Mouse (Mus musculus): ENCODE results near the gene Dll4.
A peak's percentile ranks its signal among the peaks of the same experiment; 100 is the strongest.

Gene Dll4

DNA sequence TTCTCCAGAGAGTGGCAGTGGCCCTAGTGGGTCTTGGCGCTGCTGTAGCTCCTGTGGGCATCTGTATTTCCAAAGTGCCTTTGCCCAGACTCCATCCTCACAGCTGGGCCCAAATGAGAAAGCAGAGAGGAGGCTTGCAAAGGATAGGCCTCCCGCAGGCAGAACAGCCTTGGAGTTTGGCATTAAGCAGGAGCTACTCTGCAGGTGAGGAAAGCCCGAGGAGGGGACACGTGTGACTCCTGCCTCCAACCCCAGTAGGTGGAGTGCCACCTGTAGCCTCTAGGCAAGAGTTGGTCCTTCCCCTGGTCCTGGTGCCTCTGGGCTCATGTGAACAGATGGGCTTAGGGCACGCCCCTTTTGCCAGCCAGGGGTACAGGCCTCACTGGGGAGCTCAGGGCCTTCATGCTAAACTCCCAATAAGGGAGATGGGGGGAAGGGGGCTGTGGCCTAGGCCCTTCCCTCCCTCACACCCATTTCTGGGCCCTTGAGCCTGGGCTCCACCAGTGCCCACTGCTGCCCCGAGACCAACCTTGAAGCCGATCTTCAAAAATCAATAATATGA, 9.5 kb downstream of the Dll4 start:
- DNase-seq (ENCODE audit: low spot score in 2 of 2), result no peak

DNA sequence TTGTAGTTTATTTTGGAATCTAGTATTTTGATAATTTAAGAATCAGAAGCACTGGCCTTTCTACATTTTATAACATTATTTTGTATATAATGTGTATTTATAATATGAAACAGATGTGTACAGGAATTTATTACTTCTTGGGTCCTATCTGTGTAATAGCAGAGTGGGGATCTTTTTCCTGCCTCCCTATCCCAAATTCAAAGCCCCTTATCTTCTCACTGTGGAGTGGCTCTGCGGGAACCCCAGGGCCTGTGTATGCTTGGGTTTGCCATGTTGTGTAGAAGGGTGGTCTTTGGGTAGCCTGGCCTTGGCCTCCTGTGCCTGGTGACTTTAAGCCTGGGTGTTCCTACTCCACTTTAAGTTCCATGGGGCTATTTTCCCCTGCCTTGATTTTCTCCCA, 10.0 kb downstream of the Dll4 start:
- DNase-seq (ENCODE audit: low spot score in 2 of 2), result no peak

DNA sequence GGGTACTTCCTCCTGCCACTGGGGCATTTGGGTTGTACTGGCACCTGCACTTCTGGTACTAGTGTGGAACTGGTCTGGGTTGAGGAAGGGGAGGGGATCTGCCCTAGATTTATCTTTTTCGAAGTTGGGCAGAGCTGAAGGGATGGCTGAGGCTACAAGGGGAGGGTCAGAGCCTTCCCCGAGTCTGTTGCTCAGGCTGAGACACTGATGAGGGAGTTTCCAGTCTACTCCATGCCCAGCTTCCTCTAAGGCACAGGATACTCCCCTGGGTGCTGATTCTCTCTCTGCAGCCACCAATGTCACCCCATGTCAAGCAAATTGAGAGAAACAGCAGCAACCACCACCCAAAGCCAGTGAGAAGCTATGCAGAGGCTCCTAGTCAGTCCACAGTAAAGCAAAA, 10.4 kb downstream of the Dll4 start:
- DNase-seq (ENCODE audit: low spot score in 2 of 2), result no peak

DNA sequence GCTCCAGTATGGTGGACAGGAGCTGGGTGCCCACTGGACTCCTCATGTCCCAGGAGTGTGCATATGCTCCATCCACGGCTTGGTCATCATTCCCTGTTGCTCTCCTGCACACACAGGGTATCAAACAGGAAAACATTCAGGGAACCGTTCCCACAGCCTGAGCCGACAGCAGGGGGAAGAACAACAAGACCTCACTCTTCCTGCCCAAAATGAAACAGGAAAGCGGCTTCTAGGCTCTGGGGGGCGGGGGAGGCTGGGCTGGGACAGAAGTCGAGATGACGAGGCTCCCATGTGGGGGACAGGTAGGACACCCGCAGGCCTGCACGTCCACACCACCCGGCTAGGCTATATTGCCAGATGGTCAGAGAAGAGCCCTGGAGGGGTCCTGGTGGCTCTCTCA, 10.9 kb downstream of the Dll4 start:
- no peak for DNase-seq (ENCODE audit: low spot score in 2 of 2)

DNA sequence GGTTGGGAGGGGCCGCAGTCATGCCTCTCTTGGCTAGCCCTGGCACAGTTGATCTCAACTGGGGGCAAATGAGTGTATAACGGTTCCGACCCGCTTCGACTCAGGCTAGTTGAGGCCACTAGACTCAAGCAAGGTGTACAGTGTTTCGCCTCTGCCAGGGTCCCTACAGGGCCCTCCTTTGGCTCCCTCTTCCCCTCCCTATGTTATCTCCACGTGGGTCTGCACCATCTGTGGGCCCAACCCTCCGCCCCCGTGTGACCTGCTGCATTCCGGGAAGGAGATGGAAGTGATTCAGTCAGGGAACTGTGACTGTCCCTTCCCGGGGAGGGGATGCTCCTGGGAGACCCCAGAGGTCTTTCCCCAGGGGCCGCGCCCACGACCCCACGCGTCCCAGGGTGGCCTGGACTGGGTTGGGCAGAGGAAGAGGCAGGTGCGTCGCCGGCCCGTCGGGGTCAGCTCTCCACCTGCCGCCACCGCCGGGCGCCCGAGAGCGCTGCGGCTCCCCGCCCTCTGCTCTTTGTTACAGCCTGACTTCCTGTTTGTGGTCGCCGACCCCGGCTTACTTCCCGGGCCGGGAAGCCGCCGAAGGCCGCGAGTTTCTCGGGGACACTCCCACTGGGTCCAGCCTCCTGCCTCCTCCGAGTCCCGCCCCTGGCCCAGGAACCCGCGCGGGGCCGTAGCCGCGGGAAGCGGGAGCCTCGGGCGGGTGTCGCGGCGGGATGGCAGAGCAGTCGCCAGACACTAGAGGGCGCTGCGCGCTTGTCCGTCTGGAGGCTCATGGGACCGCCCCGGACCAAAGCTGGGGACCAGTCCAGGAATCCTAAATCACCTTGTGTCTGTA, 12.1 kb downstream of the Dll4 start:
- DNase-seq (ENCODE audit: low spot score in 2 of 2), result peak; percentile 68 to 79

DNA sequence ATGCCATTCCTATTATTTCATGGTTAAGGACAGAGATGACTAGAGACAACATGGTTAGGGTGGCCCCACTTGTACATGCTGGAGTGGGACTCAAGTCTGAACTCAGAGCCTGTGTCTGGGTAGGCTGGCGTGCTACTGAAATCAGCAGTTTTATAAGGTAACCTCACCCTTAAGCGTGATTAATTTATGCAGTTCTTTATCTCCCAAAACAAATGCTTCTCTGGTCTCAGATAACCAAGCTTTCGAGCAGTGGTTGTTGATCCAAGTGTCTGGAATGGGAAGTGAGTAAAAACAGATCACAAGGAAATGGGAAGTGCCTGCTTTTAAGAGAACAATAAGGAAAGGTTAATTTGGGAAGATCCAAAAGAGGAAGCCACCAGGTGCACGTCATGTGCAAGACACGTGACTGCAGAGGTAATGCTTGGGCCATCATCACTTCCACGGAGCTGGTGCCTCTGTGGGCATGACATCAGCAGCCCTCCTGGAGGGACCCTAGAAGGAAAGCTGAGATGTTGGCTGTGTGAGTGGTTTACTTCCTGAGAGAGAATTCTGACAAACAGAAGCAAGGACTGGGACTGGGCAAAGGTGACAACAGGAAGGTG, 19.1 kb downstream of the Dll4 start:
- DNase-seq (ENCODE audit: low spot score in 2 of 2), result no peak

DNA sequence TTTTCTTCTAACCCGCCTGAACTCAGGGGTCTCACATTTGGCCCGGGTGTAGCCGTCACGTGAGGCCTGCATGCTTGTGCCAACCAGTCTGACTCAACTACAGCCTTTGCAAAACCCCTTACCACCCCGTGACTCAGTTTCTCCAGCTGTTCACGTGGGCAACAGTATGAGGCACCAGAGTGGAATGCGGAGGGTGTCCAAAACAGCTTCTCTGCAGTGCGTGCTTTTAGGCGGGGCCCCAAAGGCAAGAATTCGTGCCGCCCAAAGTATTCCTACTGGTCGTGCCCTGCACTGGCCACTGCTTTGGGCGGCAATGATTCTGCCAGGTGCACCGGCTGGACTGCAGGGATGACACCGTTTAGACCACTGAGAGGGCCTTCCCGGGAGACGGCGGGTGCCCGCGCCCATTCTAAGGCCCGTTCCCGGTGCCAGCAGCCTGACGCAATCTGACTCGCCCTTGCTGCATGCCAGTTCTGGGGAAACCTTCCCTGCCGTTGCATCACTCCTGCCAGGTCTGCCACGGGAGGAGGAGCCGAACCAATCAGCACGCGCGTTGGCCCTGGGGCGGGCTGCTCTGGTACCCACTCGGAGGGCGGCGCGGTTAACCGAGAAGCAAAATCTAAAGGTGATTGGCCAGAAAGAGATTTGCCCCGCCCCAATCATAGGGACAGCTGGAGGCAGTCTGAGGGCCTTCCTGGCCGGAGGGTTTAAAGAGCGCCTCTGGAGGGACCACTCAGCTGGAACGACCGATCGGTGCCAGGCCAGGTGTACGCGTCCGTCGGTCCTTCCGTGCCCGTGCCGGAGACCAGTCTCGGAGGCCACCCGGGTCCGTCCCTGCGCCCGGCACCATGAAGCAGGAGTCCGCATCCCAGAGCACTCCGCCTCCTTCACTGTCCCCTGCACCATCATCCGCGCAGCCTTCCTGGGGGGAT, 25.2 kb downstream of the Dll4 start, which contains the start of gene Chac1:
Gene Chac1 (plus strand): TSS at position 675 of the 932 bp plus-strand sequence.
- peak; percentile 14 to 50 for DNase-seq (ENCODE audit: low spot score in 2 of 2)

DNA sequence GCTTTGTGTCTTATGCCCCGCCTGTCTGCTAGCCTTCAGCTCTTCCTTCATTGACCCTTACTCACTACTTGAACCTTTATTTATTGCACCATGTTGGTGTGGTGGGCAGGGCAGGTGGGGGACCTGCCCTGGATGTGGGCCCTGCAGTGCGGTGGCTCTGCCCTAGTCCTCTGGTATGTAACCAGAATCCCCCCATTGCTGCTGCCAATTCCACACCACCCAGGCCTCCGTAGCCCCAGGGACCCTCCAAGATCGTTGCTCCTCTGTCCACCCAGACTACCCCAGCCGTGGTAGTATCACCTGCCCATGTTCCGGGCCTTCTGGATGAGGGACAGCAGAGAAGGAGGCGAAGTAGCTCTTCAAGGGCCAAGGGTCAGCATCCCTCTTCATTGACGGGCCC, 28.1 kb downstream of the Dll4 start:
- DNase-seq (ENCODE audit: low spot score in 2 of 2), result no peak

DNA sequence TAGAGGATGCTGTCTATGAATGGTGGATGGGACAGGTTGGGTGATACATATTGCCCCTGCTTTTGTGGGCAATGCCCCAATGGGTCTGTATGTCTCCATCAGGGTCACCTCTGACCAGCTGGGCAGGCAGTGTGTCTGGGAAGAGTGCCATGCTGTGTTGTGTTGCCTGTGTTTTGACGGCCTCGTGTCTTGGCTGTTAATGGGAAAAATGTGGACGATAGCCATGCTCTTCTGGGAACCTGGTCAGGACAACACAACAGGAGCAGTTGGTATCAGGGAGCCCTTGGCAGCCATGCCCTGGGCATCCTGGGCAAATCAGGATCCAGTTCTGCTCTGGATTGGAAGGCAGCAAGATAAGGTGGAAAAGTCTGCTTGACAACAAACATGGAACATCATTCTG, 29.5 kb downstream of the Dll4 start:
- DNase-seq (ENCODE audit: low spot score in 2 of 2), result no peak

DNA sequence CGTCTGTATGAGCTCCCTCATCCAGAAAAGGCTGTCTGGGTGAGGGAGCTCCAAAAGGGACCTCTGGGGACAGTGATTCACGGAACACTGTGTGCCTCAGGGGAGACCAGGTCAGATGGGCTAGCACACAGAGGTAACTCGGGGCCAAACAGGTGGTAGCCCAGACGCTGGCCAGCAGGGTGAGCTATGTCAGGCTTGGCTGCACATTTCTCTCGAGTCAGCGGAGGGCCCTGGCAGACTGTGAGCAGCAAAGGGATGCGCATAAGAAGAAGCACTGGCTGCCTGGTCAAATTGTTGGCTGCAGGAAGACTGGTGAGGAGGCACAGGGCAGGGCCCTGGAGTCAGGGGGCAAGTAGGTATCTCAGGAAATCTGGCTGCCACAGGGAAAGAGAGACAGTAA, 30.1 kb downstream of the Dll4 start:
- no peak for DNase-seq (ENCODE audit: low spot score in 2 of 2)

DNA sequence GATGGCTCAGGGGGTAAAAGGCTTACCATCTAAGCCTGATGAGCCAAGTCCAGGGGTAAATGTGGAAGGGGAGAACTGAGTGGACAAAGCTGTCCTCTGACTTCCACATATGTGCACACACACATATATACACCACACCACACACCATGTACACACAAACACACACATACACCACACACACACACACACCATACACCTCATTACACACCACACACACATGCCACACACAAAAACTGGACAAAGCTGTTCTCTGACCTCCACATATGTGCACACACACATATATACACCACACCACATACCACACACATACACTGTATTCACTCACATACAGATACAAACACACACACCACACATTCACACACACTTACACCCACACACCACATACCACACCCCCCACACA, 30.7 kb downstream of the Dll4 start:
- DNase-seq (ENCODE audit: low spot score in 2 of 2), result no peak

DNA sequence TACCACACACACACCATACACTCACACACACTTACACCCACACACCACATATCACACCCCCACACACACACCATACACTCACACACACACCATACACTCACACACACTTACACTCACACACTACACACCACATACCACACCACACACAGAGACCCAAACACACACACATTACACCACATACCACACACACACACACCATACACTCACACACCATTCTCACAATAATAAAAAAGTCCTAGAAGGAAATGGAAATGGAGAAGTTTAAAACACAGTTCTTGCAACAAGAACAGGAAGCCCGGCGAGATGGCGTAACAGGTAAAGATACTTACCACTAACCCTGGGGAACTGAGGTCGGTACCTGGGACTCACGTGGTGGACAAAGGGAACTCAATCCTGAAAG, 31.2 kb downstream of the Dll4 start:
- DNase-seq (ENCODE audit: low spot score in 2 of 2), result no peak

DNA sequence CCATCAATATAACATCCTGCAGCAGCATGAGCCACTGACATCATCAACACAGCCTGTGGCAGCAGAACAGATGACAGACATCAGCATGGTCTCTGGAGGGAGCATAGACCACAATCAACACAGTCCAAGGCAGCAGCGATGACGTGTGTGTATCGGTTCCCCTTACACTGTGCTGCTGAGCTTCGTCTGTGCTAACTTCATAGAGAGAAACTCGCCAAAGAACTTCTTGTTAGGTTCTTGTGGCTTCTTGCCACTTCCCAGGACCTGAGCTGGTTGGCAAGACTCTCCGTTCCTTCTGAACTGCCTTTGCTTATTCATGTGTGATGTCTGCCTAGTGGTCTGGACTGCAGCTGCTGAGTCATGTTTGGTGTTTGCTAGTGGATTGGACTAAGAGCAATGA, 32.7 kb downstream of the Dll4 start:
- DNase-seq (ENCODE audit: low spot score in 2 of 2), result no peak

DNA sequence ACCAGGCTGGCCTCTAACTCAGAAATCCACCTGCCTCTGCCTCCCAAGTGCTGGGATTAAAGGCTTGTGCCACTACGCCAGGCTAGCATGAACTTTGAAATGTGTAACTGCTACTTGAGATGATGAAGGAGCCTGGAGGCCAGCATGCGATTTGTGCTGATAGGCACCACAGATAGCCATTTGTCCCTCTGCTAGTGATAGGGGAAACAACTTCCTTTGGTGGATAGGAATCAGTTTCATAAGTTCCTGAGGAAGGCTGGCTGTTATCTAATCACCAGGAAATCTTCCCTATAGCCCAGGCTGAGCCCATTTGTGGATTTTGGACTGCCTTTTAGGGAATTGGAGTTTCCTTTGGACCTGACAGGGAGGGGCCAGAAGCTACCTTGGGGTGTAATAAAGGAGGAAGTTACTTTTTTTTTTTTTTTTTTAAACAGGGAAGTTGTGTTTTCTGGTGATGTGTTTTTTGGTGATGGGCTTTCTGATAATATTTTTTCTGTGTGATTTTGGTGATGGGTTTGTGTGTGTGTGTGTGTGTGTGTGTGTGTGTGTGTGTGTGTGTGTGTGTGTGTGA, 34.2 kb downstream of the Dll4 start:
- no peak for DNase-seq (ENCODE audit: low spot score in 2 of 2)

DNA sequence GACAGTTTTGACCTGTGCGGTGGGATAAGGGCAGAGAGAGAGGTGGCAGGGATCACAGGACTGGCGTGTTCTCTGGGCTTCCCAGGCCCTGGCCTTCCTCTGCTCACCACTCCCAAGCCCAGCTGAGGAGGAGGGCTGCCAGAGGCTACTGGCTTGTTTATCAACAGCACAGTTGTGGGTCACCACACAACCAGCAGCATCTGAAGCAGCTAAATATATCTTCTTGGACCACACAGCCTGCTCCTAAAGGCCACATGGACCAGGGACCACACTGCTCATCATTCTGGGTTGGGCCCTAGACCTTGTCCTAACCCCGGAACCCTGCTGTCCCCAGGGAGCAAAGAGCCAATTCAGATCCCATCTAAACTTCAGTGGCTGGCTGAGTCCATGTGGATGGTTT, 39.4 kb downstream of the Dll4 start:
- no peak for DNase-seq (ENCODE audit: low spot score in 2 of 2)

DNA sequence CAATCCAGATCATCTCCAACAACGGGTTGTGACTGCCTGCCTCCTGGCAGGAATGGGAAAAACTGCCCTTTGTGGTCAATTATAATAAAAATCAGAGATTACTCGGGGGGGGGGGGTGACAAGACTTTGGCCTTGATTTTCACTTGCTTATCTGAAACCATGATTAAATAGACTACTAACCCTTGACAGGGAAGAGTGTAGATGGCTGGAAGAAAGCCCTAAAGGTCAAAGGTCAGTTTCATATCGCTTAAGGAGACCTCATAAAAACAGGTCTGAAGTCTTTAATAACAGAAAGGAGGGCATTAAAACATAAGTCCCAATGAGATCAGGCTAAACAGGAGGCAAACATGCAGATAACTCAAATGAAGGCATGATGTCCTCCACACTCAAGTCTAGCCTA, 41.8 kb downstream of the Dll4 start:
- no peak for DNase-seq (ENCODE audit: low spot score in 2 of 2)

DNA sequence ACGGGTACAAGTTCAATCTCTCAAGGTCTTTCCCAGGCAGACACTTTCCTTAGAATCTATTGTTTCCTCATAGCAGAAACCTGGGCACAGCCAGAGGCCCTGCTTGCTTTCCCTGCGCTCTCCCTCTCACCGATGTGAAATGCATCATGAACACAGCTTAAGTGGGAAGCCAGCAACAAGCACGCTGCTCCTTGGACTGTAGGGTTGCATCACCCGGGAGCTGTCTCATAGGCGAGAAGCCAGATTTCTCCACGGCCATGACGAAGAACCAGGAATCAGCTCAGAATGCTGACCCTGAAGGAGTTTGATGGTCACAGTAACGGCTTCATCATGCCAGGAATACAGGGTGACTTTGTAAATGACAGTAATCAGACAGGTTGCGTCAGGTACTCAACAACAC, 44.5 kb downstream of the Dll4 start:
- no peak for DNase-seq (ENCODE audit: low spot score in 2 of 2)

DNA sequence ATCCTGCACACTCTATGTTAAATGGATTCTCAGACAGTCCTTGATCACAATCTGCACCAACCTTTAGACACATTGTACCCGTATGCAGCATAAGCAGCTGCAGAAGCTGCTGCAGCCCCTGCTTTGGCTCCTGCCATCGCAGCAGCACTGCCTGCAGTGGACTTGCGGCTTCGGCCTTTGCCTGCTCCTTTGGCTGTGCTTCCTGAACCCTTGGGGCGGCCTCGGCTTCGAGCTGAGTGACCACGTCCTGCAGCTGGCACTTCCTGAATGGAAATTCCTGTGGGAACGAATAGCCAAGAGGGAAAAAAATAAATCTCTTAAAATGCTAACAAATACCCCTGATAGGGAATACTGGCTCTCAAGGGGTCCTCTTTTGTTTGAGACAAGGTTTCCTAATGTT, 51.7 kb downstream of the Dll4 start:
- no peak for DNase-seq (ENCODE audit: low spot score in 2 of 2)

DNA sequence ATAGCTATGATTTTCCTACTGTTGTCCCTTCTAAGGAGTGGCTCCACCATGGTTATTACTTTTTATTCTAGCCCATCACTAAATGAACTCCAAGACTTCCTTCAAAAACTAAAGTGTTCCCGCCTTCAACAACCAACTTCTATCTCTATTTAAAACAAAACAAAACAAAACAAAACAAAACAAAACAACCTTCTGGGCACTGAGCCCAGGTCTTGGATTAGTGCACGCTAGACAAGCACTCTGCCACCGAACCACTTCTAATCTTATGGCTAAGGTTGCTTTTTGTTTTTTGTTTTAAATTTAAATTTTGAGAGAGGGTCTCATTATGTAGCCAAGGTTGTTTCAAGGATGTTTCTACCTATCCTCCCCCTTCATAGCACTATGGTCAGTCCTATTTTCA, 52.2 kb downstream of the Dll4 start:
- no peak for DNase-seq (ENCODE audit: low spot score in 2 of 2)

DNA sequence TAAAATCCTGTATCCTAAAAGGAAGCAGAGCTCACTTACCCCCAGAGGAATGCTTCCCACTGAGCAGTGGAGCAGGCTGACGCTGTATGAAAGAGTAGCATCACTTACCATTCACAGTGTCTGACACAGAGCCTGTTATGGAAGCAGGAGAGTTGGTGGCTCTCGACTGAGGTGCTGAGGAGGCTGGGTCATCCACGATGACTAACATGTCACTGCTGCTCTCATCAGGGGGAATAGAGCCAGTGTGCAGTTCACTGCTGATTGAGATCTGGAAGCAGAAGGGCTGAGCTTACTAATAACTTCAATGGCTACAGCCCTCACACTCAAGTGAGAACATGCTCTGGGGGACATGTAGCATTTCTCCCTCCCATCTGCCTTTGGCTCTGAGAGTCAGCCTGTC, 53.9 kb downstream of the Dll4 start:
- DNase-seq (ENCODE audit: low spot score in 2 of 2), result no peak
